Mouse (Mus musculus) kidney, postnatal 10 days (tissue): ENCODE measurements around the gene Hsd17b2.

Experiments used
- DNase-seq: peaks from one replicate; pipeline ENCODE4 v3.0.0; 2021; ENCODE audit warnings: mixed read lengths

Gene Hsd17b2

GRCm38 (mm10) chr8:117701859-117702258, at the start of gene Hsd17b2:
Gene Hsd17b2 (plus strand): TSS chr8:117701904.
- DNase-seq = peak; percentile 57

- DNase-seq = no peak
These were observed 49.4 kb upstream of the Hsd17b2 start for GRCm38 (mm10) chr8:117652318-117652717.

- DNase-seq = no peak
These were observed 42.7 kb upstream of the Hsd17b2 start for GRCm38 (mm10) chr8:117658990-117659389.

GRCm38 (mm10) chr8:117660358-117661031, 41.2 kb upstream of the Hsd17b2 start:
- DNase-seq = peak; percentile 21

GRCm38 (mm10) chr8:117667349-117668124, 34.2 kb upstream of the Hsd17b2 start:
- DNase-seq = no peak

- DNase-seq = no peak
These were observed 31.2 kb upstream of the Hsd17b2 start for GRCm38 (mm10) chr8:117670461-117670860.

- DNase-seq = no peak
These were observed 29.1 kb upstream of the Hsd17b2 start for GRCm38 (mm10) chr8:117672558-117672957.

- peak; percentile 69 for DNase-seq
These were observed 28.3 kb upstream of the Hsd17b2 start, which contains the start of gene Sdr42e1 for GRCm38 (mm10) chr8:117673430-117673830. Gene Sdr42e1 (minus strand): TSS chr8:117673689.

- DNase-seq = no peak
These were observed 26.5 kb upstream of the Hsd17b2 start for GRCm38 (mm10) chr8:117675171-117675570.

- no peak for DNase-seq
These were observed 25.2 kb upstream of the Hsd17b2 start for GRCm38 (mm10) chr8:117676460-117676859.

- DNase-seq = no peak
These were observed 24.7 kb upstream of the Hsd17b2 start for GRCm38 (mm10) chr8:117677011-117677410.

- DNase-seq = no peak
These were observed 23.1 kb upstream of the Hsd17b2 start for GRCm38 (mm10) chr8:117678650-117679049.

GRCm38 (mm10) chr8:117683925-117684472, 17.7 kb upstream of the Hsd17b2 start:
- no peak for DNase-seq

GRCm38 (mm10) chr8:117684504-117684903, 17.2 kb upstream of the Hsd17b2 start:
- DNase-seq = no peak

GRCm38 (mm10) chr8:117687890-117688289, 13.8 kb upstream of the Hsd17b2 start:
- no peak for DNase-seq

GRCm38 (mm10) chr8:117692131-117692530, 9.6 kb upstream of the Hsd17b2 start:
- DNase-seq = no peak

GRCm38 (mm10) chr8:117695636-117696035, 6.1 kb upstream of the Hsd17b2 start:
- no peak for DNase-seq

GRCm38 (mm10) chr8:117697248-117697647, 4.5 kb upstream of the Hsd17b2 start:
- DNase-seq = peak; percentile 59

GRCm38 (mm10) chr8:117700699-117701098, 1.0 kb upstream of the Hsd17b2 start:
- DNase-seq = no peak

- no peak for DNase-seq
These were observed 458 bp upstream of the Hsd17b2 start for GRCm38 (mm10) chr8:117701246-117701645.

GRCm38 (mm10) chr8:117702701-117703100, 997 bp downstream of the Hsd17b2 start:
- DNase-seq = no peak

GRCm38 (mm10) chr8:117706141-117706540, 4.4 kb downstream of the Hsd17b2 start:
- DNase-seq = no peak

- DNase-seq = no peak
These were observed 10.5 kb downstream of the Hsd17b2 start for GRCm38 (mm10) chr8:117712226-117712625.

- DNase-seq = no peak
These were observed 12.9 kb downstream of the Hsd17b2 start for GRCm38 (mm10) chr8:117714604-117715003.
